Mouse (Mus musculus) testis, adult 2 months (tissue): ENCODE data around the gene Adamts6. TPM values are rescaled to one million over a fixed set of nuclear protein-coding genes. Genes with fewer than 3 reads are reported as not detected.

ENCODE experiments used
- H3K27ac ChIP-seq: fragments of 200-500 bp; 2 replicates; pipeline ENCODE4 v1.5.1; 2012; ENCODE audit warnings: low read depth, low read length; ENCODE audit not compliant: control insufficient read depth, insufficient read depth
- H3K27me3 ChIP-seq: fragments of 200-500 bp; 2 replicates; pipeline ENCODE4 v1.6.1; 2012; ENCODE audit warnings: mild to moderate bottlenecking, low read length, moderate library complexity; ENCODE audit not compliant: control insufficient read depth, insufficient read depth
- H3K36me3 ChIP-seq: fragments of 200-500 bp; 2 replicates; pipeline ENCODE4 v1.6.1; 2012; ENCODE audit warnings: mild to moderate bottlenecking, low read length; ENCODE audit not compliant: control insufficient read depth, insufficient read depth
- H3K4me1 ChIP-seq: fragments of 200-500 bp; 2 replicates; pipeline ENCODE4 v1.6.1; 2012; ENCODE audit warnings: low read length; ENCODE audit not compliant: control insufficient read depth, insufficient read depth
- H3K4me3 ChIP-seq: fragments of 200-500 bp; 2 replicates; pipeline ENCODE4 v1.5.1; 2012; ENCODE audit warnings: low read depth, mild to moderate bottlenecking, low read length, moderate library complexity, mixed read lengths; ENCODE audit not compliant: control insufficient read depth
- CTCF ChIP-seq: fragments of 200-500 bp; IDR thresholded peaks from 2 replicates; pipeline ENCODE4 v1.5.1; 2012; ENCODE audit warnings: low read depth, mild to moderate bottlenecking, inconsistent platforms, low read length, moderate library complexity; ENCODE audit not compliant: control insufficient read depth, insufficient read depth, insufficient replicate concordance
- POLR2A ChIP-seq: fragments of 200-500 bp; IDR thresholded peaks from 2 replicates; pipeline ENCODE4 v1.6.1; 2012; ENCODE audit warnings: low read depth, mild to moderate bottlenecking, inconsistent platforms, low read length, moderate library complexity; ENCODE audit not compliant: control insufficient read depth
- polyA plus RNA-seq: library from polyadenylated mRNA; depleted of rRNA; stranded (reverse); fragments of >200 nt; gene quantifications from 2 replicates; pipeline ENCODE4 v1.2.3, GENCODE M21; 2012

Gene Adamts6
- polyA plus RNA-seq, 1 experiment, result 0.74 TPM

- H3K27me3 ChIP-seq, result no peaks in the 10 kb centered on the region
- no peak overlapping the region for H3K27ac ChIP-seq
- peaks cover 5% of the 10 kb centered on the region for H3K4me1 ChIP-seq
- TF ChIP-seq CTCF (no peak), POLR2A (no peak)
- H3K4me3 ChIP-seq, result no peak overlapping the region
- H3K36me3 ChIP-seq, result no peaks in the 10 kb centered on the region
Observed at GRCm38 (mm10) chr13:104509561-104510493, 222.2 kb downstream of the Adamts6 start.

- no peak for TF ChIP-seq POLR2A
- no peak for TF ChIP-seq CTCF
- Histone ChIP-seq H3K4me1 (peaks cover 5% of the 10 kb centered on the region), H3K4me3 (no peak overlapping the region), H3K27me3 (no peaks in the 10 kb centered on the region), H3K27ac (peak overlapping the region; percentile 22; the same call in 1 of the 2 replicates), H3K36me3 (no peaks in the 10 kb centered on the region)
Observed at GRCm38 (mm10) chr13:104510766-104511165, 223.1 kb downstream of the Adamts6 start.

DNA sequence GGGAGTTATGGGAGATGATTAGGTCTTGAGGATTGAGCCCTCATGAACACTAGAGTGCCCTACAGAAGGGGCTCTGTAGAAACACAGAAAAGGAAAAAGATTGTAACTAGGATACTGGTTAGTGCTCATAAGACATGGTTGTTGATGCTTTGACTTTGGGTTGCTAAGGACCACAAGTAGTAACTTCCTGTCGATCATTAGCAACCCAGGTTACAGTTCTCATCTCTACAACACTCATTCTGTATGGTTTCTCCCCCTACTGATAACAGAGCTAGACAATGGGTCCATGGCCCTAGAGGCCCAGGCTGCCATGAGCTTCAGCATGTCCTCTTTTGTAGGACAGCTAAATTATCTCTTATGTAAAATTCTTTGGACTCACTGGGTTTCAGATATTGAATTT, 227.4 kb downstream of the Adamts6 start:
- Histone ChIP-seq H3K36me3 (no peaks in the 10 kb centered on the region), H3K27me3 (0 out of 2 replicates have a peak, but pooled peaks cover 2% of the 10 kb centered on the region), H3K4me1 (peaks cover 15% of the 10 kb centered on the region), H3K4me3 (no peak overlapping the region), H3K27ac (no peak overlapping the region)
- TF ChIP-seq CTCF (no peak), POLR2A (no peak)

- Histone ChIP-seq H3K36me3 (no peaks in the 10 kb centered on the region), H3K4me3 (no peak overlapping the region), H3K27ac (0 out of 2 replicates have a peak overlapping the region, but pooled peaks have one; percentile 13), H3K4me1 (peaks cover 13% of the 10 kb centered on the region), H3K27me3 (0 out of 2 replicates have a peak, but pooled peaks cover 2% of the 10 kb centered on the region)
- TF ChIP-seq POLR2A (no peak), CTCF (no peak)
Observed at GRCm38 (mm10) chr13:104516146-104516545, 228.5 kb downstream of the Adamts6 start.

- TF ChIP-seq POLR2A (no peak), CTCF (no peak)
- H3K36me3 ChIP-seq, result no peaks in the 10 kb centered on the region
- H3K4me1 ChIP-seq, result peaks cover 13% of the 10 kb centered on the region
- no peak overlapping the region for H3K27ac ChIP-seq
- H3K4me3 ChIP-seq, result no peak overlapping the region
- 0 out of 2 replicates have a peak, but pooled peaks cover 2% of the 10 kb centered on the region for H3K27me3 ChIP-seq
Observed at GRCm38 (mm10) chr13:104516766-104517364, 229.2 kb downstream of the Adamts6 start.

DNA sequence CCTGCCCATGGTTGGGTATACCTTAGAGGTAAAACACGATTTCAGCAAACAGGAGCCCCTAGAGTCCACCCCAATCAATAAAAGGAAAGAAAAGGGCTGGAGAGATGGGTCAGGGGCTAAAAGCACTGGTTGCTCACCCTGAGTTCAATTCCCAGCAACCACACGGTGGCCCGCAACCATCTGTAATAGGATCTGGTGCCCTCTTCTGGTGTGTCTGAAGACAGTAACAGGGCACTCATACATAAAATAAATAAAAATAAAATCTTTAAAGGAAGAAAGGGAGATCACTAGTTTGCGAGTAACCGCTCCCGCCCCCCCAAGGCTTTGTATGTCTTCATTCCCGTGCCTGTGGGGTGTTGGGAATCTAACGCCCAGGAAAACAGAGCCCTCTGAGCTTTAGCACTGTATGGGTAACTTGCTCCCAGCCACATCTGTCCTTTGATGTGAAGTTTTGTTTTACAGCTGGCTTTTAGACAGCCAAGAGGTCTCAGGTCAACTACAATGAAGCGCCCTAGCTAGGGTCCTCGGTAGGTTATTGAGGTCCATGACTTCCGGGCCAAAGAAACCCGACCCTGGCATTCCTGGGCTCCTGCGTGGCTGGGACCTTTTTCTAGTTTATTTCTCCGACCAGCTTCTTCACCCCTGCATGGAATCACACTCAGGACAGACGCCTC, 230.1 kb downstream of the Adamts6 start:
- TF ChIP-seq POLR2A (no peak), CTCF (no peak)
- Histone ChIP-seq H3K4me1 (peaks cover 11% of the 10 kb centered on the region), H3K27me3 (0 out of 2 replicates have a peak, but pooled peaks cover 2% of the 10 kb centered on the region), H3K4me3 (peak overlapping the region; percentile 76), H3K36me3 (no peaks in the 10 kb centered on the region), H3K27ac (peak overlapping the region; percentile 36)
